Mouse (Mus musculus) megakaryocyte, embryonic 14.5 days (primary cell): ENCODE measurements around the gene Efna1.

Experiments used
- FLI1 ChIP-seq: IDR thresholded peaks from 2 replicates; pipeline ENCODE4 v1.6.1; 2012; ENCODE audit warnings: low read length, inconsistent platforms, mixed read lengths
- GATA1 ChIP-seq: IDR thresholded peaks from 3 replicates; pipeline ENCODE4 v1.6.1; 2012; ENCODE audit warnings: mixed read lengths, low read length, inconsistent platforms, borderline replicate concordance

DNA sequence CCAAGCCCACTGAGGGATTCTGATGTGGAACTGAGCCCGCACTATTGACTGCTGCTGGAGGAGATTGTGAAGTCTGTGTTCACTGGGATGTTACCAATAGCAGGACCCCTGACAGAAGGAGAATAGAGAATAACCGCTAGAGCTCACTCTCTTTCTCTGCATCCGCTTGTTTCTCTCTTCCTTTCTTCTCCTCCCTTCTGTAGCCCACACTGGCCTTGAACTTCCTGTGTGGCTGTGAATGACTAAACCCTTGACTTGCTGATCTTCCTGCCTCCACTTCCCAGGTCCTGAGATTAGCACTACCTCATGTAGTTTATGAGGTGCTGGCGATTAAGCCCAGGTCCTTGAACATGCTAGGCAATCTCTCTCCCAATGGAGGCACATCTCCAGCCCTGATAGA lies 33.5 kb downstream of the Efna1 start:
- no peak for TF ChIP-seq GATA1
- no peak for TF ChIP-seq FLI1
